Mouse (Mus musculus) monocyte, adult 2 months (primary cell): Measurements from ENCODE around the gene Ctdnep1.
"Not testable (repeated sequence)": the region's sequence is repeated elsewhere in the genome, so short reads cannot be mapped to it uniquely, and the experiment has no call there.

Source experiments
- DNase-seq, 2 experiments: peaks; one replicate each; pipeline ENCODE4 v3.0.0; 2022; ENCODE audit warnings: low spot score in 2 of 2, low read depth in 1 of 2

The Ctdnep1 gene

DNA sequence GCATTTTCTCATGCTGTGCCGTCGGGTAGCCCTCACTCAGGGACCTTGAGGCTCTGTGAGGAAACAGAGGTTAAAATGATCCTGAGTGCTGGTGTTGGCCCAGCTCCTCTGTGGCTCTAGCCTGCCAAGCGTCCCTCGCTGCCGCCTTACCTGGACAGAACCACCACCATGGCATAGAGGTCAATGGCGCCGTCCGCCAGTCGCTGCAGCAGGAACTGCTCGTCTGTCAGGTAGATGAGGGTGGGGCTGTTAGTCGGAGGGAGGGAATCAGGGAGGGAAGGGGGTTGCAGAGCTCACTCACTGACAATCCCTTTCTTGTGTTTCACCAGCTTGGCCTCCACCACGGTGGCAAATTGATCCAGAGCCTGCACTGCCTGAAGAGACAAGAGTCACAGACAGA lies 29.6 kb downstream of the Ctdnep1 start:
- no peak for DNase-seq

DNA sequence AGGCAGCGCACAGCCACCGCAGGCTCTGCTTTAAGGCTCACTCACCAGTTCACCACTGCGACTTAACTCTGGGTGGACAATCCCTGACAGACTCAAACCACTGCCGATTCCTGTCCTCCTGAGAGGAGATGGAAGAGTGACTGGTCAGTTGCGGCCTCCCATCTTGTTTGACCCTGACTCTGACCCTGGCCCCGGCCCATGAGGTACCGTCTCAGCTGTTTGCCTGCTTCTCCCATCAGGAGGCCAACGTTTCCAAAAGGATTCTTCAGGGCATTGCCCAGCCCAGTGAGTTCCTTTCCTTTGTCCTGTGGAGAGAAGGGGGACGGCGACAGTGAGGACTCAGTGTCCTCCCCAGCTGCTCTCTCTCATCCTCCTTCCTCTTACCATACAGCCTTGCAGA lies 30.0 kb downstream of the Ctdnep1 start:
- DNase-seq, result no peak

DNA sequence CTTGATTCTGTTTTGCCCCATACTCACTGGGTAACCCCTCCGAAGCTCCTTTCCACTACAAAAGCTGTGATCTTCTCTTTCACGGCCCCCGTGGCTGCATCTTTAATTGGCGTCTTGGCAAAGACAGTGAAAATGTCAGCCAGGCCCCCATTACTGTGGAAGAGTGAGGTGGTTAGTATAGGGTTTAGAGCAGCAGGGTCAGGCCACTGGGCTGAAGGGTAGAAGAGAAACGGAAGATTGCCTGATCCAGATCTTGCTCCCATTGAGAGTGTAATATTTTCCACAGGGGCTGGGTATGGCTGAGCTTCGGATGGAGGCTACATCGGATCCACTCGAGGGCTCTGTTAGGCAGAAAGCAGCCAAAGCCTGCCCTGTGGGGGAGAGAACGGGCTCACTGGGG lies 32.0 kb downstream of the Ctdnep1 start:
- no peak for DNase-seq

DNA sequence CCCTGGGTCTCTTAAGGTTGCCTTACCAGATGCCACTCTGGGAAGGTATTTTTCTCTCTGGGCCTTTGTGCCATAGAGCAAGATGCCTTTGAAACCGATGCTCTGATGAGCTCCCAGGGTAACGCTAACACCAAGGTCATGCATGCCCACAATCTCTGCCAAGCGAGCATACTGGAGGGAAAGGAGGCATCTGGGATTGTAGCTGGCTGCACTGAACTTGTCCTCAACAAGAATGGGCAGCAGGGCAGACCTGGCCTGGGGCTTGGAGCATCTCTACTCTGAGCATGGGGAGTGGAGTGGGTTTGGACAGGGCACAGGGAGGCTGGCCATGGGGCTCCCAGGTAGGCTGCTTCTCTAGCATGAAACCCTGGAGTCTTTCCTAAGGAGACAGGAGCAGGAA lies 32.5 kb downstream of the Ctdnep1 start:
- DNase-seq, result no peak

DNA sequence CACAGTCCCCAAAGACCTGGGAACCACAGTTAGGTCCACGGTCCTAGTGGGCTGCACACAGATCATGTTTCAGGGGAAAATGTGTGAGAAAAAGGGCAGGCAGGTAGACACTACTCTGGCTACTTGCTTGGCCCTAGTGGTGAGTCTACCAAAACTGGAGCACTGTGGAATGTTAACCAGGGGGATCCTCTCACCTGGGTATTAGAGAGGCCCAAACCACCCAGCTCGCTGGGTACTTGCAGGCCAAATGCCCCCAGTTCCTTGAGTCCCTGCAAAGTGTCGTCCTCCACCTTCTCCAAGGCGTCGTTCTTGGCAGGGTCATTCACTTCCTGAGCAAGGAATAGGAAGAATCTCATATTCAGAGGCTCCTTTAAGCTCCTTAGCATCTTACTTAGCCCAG lies 33.1 kb downstream of the Ctdnep1 start:
- DNase-seq, result no peak

DNA sequence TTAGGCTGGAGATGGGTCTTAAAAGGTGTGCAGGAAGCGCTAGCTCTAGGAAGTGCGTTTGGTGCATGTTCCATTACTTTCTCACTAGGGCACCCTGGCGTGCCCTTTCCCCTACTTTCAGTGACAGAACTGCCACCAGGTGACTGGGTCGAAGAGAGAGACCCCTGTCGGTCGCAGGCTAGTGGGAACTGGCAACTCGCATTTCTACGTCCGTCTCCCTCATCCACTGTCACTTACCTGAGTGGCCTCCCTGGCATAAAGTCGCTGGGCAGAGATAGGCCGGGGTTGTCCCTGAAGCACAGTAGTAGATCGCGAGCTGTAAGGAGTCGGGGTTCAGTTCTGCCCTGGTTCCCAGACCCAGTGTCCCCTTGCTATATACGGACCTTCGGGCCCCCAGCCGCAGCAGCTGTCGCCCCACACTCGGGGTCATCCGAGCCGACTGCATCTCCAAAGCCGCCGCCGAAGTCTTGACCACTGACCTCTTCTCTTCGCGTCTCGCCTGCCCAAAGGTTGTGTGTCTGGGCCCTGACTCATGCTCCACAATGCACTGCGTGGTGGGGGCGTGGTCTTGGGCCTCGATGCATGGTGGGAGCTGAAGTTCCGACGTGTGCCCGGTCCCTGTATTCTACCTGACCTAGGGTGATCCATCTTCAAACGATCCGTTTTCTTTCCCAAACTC lies 34.1 kb downstream of the Ctdnep1 start, which contains the start of gene Acadvl:
Gene Acadvl (minus strand): TSS at position 532 of the 679 bp plus-strand sequence.
- peak; percentile 52 to 65 for DNase-seq

DNA sequence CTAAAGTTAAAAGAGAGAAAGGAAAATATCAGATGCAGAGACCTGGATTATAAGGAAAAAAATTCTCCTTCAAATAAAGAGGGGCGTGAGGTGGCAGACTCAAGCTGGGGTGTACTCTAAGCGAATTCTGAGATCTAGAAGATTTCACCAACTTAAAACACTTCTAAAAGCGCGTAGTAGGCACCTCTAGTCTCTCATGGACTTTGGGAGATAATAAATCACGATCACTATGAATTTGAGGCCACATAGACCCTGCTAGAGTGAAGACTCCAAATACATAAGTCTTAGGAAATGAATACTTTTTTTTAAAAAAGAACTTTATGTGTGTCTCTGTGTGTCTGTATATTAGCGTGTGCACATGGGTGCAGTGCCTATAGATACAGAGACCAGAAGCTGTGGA lies 34.7 kb downstream of the Ctdnep1 start:
- no peak for DNase-seq

DNA sequence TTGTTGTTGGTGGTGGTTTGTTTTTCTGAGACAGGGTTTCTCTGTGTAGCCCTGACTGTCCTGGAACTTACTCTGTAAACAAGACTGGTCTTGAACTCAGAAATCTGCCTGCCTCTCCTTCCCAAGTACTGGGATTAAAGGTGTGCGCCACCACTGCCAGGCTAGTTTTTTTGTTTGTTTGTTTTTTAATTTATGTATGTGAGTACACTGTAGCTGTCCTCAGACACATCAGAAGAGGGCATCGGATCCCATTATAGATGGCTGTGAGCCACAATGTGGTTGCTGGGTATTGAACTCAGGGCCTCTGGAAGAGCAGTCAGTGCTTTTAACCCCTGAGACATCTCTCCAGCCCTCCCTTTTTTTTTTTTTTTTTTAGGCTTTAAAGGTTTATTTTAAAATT lies 35.2 kb downstream of the Ctdnep1 start:
- not testable (repeated sequence) for DNase-seq

DNA sequence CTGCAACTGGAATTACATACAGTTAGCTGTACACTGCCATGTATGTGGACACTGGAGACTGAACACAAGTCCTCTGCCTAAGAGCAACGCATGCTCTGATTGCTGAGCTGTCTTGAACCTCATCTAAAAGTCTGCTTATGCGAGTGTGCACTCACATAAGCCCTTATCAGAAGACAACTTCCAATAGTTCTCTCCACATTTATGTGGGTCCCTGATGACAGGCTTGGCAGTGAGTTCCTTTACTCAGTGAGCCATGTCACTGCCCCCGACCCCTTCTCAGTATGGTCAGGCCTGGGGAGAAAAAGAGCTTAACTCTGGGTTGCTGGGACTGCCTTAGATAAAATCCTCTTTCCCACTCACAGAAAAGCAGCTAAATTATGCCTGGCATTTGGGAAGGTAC lies 35.7 kb downstream of the Ctdnep1 start, which contains the start of gene Dlg4:
Gene Dlg4 (plus strand): TSS at position 274 of the 400 bp plus-strand sequence.
- no peak for DNase-seq

DNA sequence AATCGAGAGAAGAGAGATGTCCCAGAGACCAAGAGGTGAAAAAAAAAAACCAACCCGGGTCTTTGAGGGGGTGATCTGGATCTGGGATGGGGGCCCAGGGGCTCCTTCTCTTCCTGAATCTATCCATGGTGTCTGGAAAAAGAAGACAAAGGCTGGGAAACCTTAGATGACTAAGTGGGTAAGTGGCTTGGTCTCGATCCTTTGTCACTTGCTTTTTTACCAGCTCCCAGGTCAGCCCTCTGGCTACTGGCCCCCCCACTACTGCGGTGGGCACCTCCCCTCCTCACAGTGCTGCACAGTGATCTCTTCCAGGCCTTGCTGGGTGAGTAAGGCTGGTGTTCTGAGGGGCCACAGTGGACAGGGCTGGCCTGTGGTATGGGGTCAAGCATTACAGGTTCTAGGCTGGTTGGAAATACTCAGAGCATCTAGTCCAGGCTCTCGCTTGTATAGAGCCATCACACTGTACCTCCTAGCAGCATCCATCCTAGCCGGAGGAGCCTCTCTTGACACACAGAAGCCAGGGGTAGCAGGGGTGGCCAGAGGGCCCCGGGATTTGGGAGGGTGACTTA lies 36.3 kb downstream of the Ctdnep1 start:
- no peak for DNase-seq

DNA sequence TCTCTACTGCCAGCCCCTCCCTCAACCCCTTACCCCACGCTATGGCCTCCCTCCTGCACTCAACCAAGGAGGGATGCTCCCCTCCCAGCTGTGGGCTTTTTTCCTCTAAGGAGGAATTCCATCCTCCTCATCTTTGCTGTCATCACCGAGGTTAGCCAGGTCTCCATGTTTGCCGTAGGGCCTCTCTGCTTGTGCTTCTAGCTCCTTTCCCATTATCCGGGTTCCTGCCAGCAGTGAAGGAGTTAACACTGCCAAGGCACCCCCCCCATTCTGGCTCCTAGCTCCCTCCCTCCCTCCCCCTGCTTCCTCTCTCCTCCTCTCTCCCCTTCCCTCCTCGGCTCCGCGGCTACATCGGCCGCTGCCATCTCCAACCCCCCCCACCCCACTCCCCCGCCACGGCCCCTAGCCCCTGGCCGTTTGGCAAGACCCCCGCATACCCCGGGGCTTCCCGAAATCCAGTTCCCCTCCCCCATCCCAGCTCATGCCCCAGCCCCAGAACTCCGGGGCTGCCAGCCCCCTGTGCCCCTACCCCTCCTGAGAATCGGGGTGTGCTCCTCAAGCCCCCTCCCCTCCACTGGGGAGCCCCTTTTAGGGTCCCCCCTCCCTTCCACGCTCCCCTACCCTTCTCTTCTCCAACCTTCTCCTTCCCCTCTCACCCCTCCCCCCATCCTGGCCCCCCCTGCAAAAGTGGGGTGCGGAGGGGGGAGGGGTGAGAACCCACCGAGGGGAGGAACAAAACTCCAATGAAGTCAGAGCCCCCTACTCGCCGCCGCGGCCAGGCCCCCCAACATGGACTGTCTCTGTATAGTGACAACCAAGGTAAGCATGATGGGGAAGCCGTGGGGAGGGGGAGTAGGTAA lies 37.4 kb downstream of the Ctdnep1 start:
- DNase-seq, result no peak

DNA sequence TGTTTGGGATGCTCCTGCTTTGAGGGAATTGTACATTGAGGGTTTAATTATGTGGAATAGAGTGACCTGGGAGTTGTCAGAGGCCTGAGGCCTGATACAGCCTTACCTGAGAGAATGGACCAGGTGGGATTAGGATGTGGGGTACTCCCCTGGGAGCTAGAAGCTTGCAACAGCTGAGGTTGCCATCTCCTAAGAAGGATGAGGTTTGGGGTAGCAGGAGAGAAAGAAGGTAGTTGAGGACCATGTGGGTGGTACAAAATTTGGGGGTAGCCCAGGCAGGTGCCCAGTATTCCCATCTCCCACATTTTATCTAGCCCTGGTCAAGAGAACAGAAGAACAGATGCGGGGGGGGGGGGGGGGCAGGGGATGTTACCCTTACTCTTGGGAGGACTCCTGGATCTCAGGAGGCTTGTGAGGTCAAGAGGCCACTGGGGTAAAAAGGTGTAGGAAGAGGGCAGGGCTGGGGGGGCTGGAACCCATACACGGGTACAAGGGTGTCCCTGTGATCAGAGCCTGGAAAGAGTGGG lies 38.6 kb downstream of the Ctdnep1 start:
- no peak for DNase-seq

DNA sequence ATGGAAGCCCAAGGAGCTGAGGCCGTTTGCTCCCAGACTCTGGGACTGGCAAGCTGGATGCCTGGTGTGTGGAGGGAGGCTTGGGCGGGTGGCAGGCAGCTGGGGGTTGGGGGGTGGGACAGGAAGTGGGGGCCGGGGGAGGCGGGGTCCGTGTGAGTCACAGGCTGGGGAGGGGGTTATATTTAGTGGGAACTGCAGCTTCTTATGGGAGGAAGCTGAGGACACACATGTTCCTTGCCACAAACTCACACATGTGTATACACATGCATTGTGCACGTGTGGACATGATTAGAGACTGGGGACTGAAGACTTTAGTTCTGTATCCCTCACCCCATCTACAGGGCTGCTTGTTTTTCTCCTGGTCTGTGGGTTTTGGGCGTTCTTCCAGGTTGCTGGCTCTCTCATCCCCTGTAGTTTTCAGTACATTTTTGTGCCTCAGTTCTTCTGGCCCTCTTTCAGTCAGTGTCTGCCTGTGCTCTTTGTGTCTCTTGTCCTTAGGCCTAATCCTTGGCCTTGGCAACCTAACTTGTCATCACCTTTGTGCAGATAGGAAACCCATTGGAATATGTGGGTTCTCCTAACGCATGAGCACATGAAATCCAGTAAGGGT lies 39.2 kb downstream of the Ctdnep1 start:
- no peak for DNase-seq

DNA sequence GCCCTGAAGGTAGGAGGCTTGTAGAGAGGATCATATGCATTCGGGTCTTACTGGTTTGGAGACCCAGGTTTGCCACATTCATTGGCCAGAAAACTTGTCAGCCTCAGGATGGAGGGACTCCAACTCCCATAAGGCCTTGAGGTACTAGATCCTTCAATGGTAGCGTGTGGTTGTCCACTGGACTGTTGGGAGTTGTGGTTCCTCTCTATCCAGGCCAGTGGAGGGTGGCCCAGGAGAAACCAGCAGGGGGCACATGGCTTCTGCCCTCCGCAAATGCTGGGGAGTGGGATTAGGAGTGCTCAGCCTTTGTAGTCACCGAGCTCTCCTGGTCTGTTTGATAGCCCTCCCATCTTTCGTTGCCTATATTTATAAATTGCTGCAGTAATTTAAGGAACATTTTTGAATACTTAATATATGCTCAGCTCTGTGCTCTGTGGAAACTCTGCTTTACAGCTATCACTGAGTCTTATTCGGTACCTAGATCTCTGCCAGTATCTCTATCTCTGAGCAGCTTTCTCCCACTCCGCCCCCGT lies 39.8 kb downstream of the Ctdnep1 start:
- peak in 1 of 2 experiments; percentile 54 for DNase-seq

DNA sequence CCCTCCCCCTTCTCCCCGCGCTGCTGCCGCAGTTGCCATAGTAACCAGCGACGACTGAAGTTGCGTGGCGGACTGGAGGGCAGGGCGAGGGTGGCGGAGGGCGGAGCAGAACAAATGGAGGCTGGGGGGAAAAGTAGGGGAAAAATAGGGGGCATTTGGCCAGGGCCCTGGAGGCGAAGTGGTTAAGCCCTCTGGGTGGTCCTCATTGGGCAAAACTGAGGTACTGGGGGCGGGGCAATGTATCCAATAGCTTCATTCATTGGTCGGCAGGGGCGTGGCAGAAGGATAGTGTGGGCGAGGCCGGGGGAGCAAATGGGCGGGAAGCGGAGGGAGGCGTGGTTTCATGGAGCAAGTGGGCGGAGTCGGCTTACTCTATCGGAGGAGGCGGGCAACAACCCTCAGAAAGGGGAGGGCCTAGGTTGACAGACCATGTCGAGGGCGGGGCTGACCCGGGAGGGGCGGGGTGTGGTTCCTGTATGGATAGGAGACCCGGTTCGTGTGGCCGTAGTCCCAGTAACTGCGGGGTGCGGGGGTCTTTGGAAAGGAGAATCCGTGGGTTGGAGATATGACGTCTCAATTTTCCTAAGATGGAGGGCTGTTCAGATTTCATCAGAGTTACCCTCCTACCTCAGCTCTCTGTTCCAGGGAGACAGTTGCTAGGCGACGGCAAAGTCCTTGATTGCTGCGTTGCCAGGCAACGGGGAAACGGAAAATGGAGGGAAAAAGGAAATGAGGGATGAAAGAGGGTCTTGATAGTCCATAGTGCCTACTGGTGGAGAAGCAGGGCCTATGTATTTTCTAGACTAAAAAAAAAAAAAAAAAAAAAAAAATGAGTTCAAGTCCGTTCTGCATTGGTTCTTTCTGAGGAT lies 40.5 kb downstream of the Ctdnep1 start:
- peak; percentile 94 to 95 for DNase-seq

DNA sequence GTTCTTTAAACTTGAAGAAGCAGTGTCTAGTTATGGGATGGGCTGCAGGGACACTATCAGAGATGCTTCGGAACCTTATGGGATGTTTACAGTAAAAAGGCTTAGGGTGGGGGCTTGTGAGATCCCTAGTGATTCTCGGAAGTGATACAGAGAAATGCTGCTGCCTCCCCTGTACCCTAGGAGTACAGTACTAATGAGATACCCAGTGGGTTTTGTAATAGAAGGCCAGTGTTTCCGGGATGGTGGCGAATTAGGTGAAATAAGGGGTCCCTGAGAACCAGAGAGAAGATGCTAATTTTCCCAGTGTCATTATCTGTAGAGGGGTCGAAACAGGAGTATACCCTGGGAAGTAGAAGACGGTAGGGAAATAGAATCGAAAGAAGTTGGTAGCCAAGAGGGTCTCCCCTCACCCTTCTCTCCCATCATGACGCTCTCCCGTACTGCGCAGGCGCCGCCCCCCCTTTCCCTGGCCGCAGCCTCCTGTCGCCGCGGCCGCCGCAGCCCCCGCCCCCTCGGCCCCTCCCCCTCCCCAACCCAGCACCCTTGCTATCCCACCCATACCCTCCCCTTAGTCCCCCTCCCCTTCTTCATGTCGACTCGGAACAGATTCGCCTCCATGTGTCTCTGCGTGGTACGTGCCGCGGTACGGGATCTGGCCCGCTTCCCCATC lies 42.7 kb downstream of the Ctdnep1 start:
- no peak for DNase-seq

DNA sequence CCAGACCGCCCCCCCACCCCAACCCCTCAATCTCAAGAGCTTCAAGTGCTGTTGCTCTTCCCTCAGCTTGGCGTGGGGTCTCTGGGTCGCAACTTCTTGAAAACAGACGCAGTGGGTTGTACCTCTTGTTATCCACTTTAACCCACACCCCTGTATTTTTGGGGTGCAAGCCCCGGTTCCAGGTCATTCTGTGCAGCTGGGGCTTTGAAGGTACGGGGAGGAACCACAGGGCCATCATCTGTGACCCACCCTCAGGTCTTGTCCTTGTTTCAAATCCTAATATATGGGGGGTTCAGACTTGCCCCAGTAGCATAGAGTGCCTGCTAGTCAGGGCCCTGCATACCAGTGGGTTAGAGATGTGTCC lies 43.2 kb downstream of the Ctdnep1 start:
- DNase-seq, result no peak

DNA sequence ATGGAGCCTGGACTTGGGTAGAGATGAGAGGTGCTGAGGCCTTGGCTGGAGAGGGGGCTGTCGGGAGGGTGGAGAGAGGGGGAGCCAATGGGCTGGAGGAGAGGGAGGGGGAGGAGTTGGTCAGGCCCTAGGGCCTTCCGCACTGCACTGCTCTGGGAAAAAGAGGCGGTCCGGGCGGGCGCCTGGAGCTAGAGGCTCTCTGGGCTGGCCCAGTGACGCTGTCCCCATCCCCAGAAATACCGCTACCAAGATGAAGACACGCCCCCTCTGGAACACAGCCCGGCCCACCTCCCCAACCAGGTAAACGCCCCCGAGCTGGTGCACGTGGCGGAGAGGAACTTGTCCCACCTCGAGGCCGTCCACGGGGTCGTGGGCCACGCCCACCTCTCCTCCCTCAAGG lies 45.7 kb downstream of the Ctdnep1 start:
- DNase-seq, result no peak

DNA sequence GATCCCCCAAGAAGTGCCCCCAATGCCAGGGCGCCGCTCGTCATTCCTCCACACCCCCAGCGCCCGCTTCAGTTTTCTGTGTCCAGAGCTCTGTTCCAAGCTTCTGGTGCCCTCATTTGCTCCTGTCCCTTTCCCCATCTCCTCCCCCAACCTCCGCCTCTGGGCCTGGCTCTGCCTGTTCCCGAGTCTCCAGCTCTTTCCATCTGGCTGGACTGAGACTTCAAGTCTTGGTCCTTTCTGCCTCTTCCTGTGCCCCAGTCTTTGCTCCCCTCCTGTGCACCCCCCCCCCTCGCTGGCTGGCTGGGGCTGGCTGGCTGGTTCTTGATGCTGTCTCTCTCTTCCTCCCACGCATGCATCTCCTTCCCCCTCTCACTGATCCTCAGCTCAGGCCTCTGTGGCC lies 46.4 kb downstream of the Ctdnep1 start:
- no peak for DNase-seq
